Mouse (Mus musculus) kidney, adult 2 months (tissue): Measurements from ENCODE around the gene Mcm6.

Source experiments
- CTCF ChIP-seq: fragments of 200-500 bp; conservative IDR thresholded peaks from 2 replicates; pipeline ENCODE4 v1.5.1; 2011; ENCODE audit warnings: low read depth, mild to moderate bottlenecking, control low read depth, low read length, moderate library complexity, mixed read lengths; ENCODE audit not compliant: insufficient read depth, insufficient read length
- POLR2A ChIP-seq: fragments of 200-500 bp; IDR thresholded peaks from one replicate; pipeline ENCODE4 v1.6.1; 2011; ENCODE audit warnings: low read depth, low read length, control low read depth

- TF ChIP-seq CTCF (no peak), POLR2A (no peak)
These were observed 69.2 kb downstream of the Mcm6 start for GRCm38 (mm10) chr1:128290295-128290694.
